Mouse (Mus musculus): ENCODE results near the gene Slc35b2. TPM values are rescaled to one million over a fixed set of nuclear protein-coding genes. Genes with fewer than 3 reads are reported as not detected.

Slc35b2 gene
- polyA plus RNA-seq, 1 experiment from 2014 or later: 115 TPM

- no peak overlapping the region for H3K27ac ChIP-seq
- peaks cover 12% of the 10 kb centered on the region for H3K4me1 ChIP-seq
- H3K36me3 ChIP-seq: no peaks in the 10 kb centered on the region
- ATAC-seq (ENCODE audit: insufficient read depth, low FRiP score, low read depth): no peak
- no peaks in the 10 kb centered on the region for H3K27me3 ChIP-seq (replicated peaks)
- H3K4me3 ChIP-seq (replicated peaks): no peak overlapping the region
- no peak overlapping the region for H3K4me2 ChIP-seq
- no peaks in the 10 kb centered on the region for H3K9me3 ChIP-seq
- no peak overlapping the region for H3K9ac ChIP-seq
- WGBS: 83% methylated on average over 3 of the region's 3 CpGs
Measured at GRCm38 (mm10) chr17:45616679-45617078, 53.0 kb downstream of the Slc35b2 start.

Other genes with a start within 250 kb of the Slc35b2 start
- gene Cdc5l, start 130.1 kb upstream of the Slc35b2 start, polyA plus RNA-seq (2015; fragmentation: Nextera tagmentation; extraction: Ambion mirVana): 55.7 and 59.0 TPM in 2 replicates
- gene Spats1, start 88.5 kb upstream of the Slc35b2 start, polyA plus RNA-seq (2015; fragmentation: Nextera tagmentation; extraction: Ambion mirVana): 0.15 and 0.30 TPM in 2 replicates
- gene Aars2, start 57.0 kb upstream of the Slc35b2 start, polyA plus RNA-seq (2015; fragmentation: Nextera tagmentation; extraction: Ambion mirVana): 17.2 and 17.7 TPM in 2 replicates
- 0.12 and 0.36 TPM in 2 replicates for gene Tcte1, start 40.4 kb upstream of the Slc35b2 start, polyA plus RNA-seq (2015; fragmentation: Nextera tagmentation; extraction: Ambion mirVana)
- gene Tmem151b, start 14.2 kb upstream of the Slc35b2 start, polyA plus RNA-seq (2015; fragmentation: Nextera tagmentation; extraction: Ambion mirVana): 2.3 and 2.5 TPM in 2 replicates
- 4.3 and 4.4 TPM in 2 replicates for gene Nfkbie, start 8.2 kb upstream of the Slc35b2 start, polyA plus RNA-seq (2015; fragmentation: Nextera tagmentation; extraction: Ambion mirVana)
- gene Hsp90ab1, start 9.4 kb downstream of the Slc35b2 start, polyA plus RNA-seq (2015; fragmentation: Nextera tagmentation; extraction: Ambion mirVana): 1,532 and 1,551 TPM in 2 replicates
- 83.4 and 88.9 TPM in 2 replicates for gene Slc29a1, start 35.7 kb downstream of the Slc35b2 start, polyA plus RNA-seq (2015; fragmentation: Nextera tagmentation; extraction: Ambion mirVana)
- gene Mymx, start 38.2 kb downstream of the Slc35b2 start, polyA plus RNA-seq (2015; fragmentation: Nextera tagmentation; extraction: Ambion mirVana): 0.40 and 1.3 TPM in 2 replicates
- gene Capn11, start 95.5 kb downstream of the Slc35b2 start, polyA plus RNA-seq (2015; fragmentation: Nextera tagmentation; extraction: Ambion mirVana): 0.26 and 0.41 TPM in 2 replicates
- gene Mrpl14, start 122.4 kb downstream of the Slc35b2 start, polyA plus RNA-seq (2015; fragmentation: Nextera tagmentation; extraction: Ambion mirVana): 145 and 154 TPM in 2 replicates
- gene Tmem63b, start 123.0 kb downstream of the Slc35b2 start, polyA plus RNA-seq (2015; fragmentation: Nextera tagmentation; extraction: Ambion mirVana): 39.8 and 43.3 TPM in 2 replicates
- gene 1600014C23Rik, start 170.0 kb downstream of the Slc35b2 start, polyA plus RNA-seq (2015; fragmentation: Nextera tagmentation; extraction: Ambion mirVana): not detected in 2 replicates